Mouse (Mus musculus) neural tube, embryonic 13.5 days (tissue): ENCODE measurements at regions not wholly inside any gene's neighbourhood (a gene's known extent, or its start where the extent isn't known, plus 50 kb on each side); places are given as distances from the start of the nearest gene placed in this dataset.
"Not testable (repeated sequence)": the region's sequence is repeated elsewhere in the genome, so short reads cannot be mapped to it uniquely, and the experiment has no call there.

Experiments used
- ATAC-seq: fragments of 200-750 bp; cut with Nextera tagmentation; 2 replicates; pipeline ENCODE4 v1.8.0; 2017; ENCODE audit warnings: low read depth, mild to moderate bottlenecking, moderate TSS enrichment, moderate library complexity
- H3K27ac ChIP-seq: fragments of 300-500 bp; sonication (generic); replicated peaks from 2 replicates; pipeline ENCODE4 v1.5.1; 2015; ENCODE audit warnings: moderate library complexity, mild to moderate bottlenecking, inconsistent platforms
- H3K27me3 ChIP-seq: fragments of 300-500 bp; sonication (generic); 2 replicates; pipeline ENCODE4 v1.6.1; 2015; ENCODE audit warnings: mild to moderate bottlenecking, inconsistent platforms
- H3K36me3 ChIP-seq: fragments of 300-500 bp; sonication (generic); 2 replicates; pipeline ENCODE4 v1.6.1; 2015; ENCODE audit warnings: mild to moderate bottlenecking, inconsistent platforms
- H3K4me1 ChIP-seq: fragments of 300-500 bp; sonication (generic); replicated peaks from 2 replicates; pipeline ENCODE4 v1.6.1; 2015; ENCODE audit warnings: inconsistent platforms
- H3K4me2 ChIP-seq: fragments of 300-500 bp; sonication (generic); 2 replicates; pipeline ENCODE4 v1.6.1; 2015; ENCODE audit warnings: inconsistent platforms, mild to moderate bottlenecking, moderate library complexity
- H3K4me3 ChIP-seq: fragments of 300-500 bp; sonication (generic); 2 replicates; pipeline ENCODE4 v1.5.1; 2015; ENCODE audit warnings: mild to moderate bottlenecking, inconsistent platforms
- H3K9ac ChIP-seq: fragments of 300-500 bp; sonication (generic); 2 replicates; pipeline ENCODE4 v1.6.1; 2015; ENCODE audit warnings: moderate library complexity, mild to moderate bottlenecking, inconsistent platforms
- H3K9me3 ChIP-seq: fragments of 300-500 bp; sonication (generic); 2 replicates; pipeline ENCODE4 v1.6.1; 2016; ENCODE audit warnings: inconsistent platforms
- WGBS: fragments of 180-500 bp; shearing (Covaris S2); methylation state at CpG from one replicate; pipeline ENCODE4 v1.1.7; 2015; 5-methylcytosine and 5-hydroxymethylcytosine counted together

GRCm38 (mm10) chr6:103809986-103810341, 299.6 kb downstream of the Chl1 start:
- peak overlapping the region; percentile 52 for H3K27ac ChIP-seq
- H3K9ac ChIP-seq = peak overlapping the region; percentile 22; the same call in 1 of the 2 replicates
- peak overlapping the region; percentile 23 for H3K4me3 ChIP-seq
- H3K27me3 ChIP-seq = peaks cover 44% of the 10 kb centered on the region
- no peaks in the 10 kb centered on the region for H3K36me3 ChIP-seq
- H3K4me1 ChIP-seq = peaks cover 19% of the 10 kb centered on the region
- peak; percentile 74 for ATAC-seq
- peak overlapping the region; percentile 54 for H3K4me2 ChIP-seq
- 5% methylated on average over 7 of the region's 7 CpGs for WGBS
- no peaks in the 10 kb centered on the region for H3K9me3 ChIP-seq

GRCm38 (mm10) chr6:103810342-103811001, 300.1 kb downstream of the Chl1 start:
- Histone ChIP-seq H3K9me3 (no peaks in the 10 kb centered on the region), H3K4me1 (peaks cover 19% of the 10 kb centered on the region), H3K4me3 (peak overlapping the region; percentile 23), H3K4me2 (peak overlapping the region; percentile 54), H3K9ac (peak overlapping the region; percentile 22; the same call in 1 of the 2 replicates), H3K36me3 (no peaks in the 10 kb centered on the region), H3K27ac (peak overlapping the region; percentile 52; the same call in 1 of the 2 replicates), H3K27me3 (peaks cover 45% of the 10 kb centered on the region)
- WGBS = 2% methylated on average over 13 of the region's 13 CpGs
- peak; percentile 87 for ATAC-seq

- H3K9ac ChIP-seq, H3K4me3 ChIP-seq: not testable (repeated sequence)
Observed at GRCm38 (mm10) chr6:103816396-103816795, 306.0 kb downstream of the Chl1 start.

DNA sequence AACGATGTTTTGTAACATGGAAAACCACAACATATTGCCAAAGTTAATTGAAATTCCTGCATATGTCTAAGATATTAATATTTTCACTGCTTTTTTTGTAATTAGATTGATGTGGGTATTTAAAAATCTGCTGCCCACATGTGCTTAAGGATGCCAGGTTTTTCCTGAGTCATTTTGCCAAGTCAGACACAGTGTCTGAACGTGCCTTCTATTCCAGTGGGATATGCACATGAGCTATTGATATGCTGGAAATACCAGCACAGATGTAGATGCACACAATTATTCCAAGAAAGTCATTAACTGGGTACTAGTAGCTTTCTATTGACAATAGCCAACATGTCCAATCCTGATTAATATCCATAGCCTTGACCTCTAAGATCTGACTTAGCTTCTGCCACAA, 315.7 kb downstream of the Chl1 start:
- Histone ChIP-seq H3K27me3 (no peaks in the 10 kb centered on the region), H3K27ac (no peak overlapping the region), H3K36me3 (no peaks in the 10 kb centered on the region), H3K4me1 (no peaks in the 10 kb centered on the region), H3K4me3 (no peak overlapping the region), H3K9me3 (no peaks in the 10 kb centered on the region), H3K9ac (no peak overlapping the region), H3K4me2 (no peak overlapping the region)
- no peak for ATAC-seq
- 57% methylated on average over 2 of the region's 2 CpGs for WGBS

More at GRCm38 (mm10) chr6:103816396-103816795, 306.0 kb downstream of the Chl1 start:
- not testable (repeated sequence) for H3K4me1 ChIP-seq, ATAC-seq, H3K36me3 ChIP-seq, H3K9me3 ChIP-seq, H3K4me2 ChIP-seq, H3K27ac ChIP-seq
- peaks cover 25% of the 10 kb centered on the region for H3K27me3 ChIP-seq
- WGBS = 63% methylated on average over 5 of the region's 5 CpGs

DNA sequence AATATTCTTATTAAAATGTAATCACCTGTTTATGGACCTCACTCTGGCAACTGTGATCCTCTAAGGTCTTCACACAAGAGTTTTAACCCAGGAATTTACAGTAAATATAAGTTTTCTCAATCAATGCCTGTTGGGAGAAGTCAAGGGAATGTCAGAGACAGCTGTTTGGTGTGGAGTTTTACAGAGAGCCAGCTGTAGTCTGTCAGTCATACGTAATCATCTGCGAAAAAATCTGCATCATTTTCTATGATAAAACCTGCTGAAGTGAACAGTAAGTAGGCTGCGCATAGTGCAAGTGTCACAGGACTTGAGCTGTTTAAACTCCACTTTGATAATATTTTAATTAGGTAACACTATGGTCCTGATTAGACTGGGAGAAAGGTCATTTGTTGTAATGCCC, 317.2 kb downstream of the Chl1 start:
- Histone ChIP-seq H3K27me3 (no peaks in the 10 kb centered on the region), H3K9ac (no peak overlapping the region), H3K36me3 (no peaks in the 10 kb centered on the region), H3K4me3 (no peak overlapping the region), H3K27ac (no peak overlapping the region), H3K9me3 (no peaks in the 10 kb centered on the region), H3K4me1 (no peaks in the 10 kb centered on the region), H3K4me2 (no peak overlapping the region)
- ATAC-seq = no peak
- 96% methylated on average over 3 of the region's 3 CpGs for WGBS

GRCm38 (mm10) chr6:103828866-103829265, 318.5 kb downstream of the Chl1 start:
- H3K9ac ChIP-seq = no peak overlapping the region
- no peaks in the 10 kb centered on the region for H3K9me3 ChIP-seq
- no peak for ATAC-seq
- H3K27me3 ChIP-seq = no peaks in the 10 kb centered on the region
- no peak overlapping the region for H3K4me2 ChIP-seq
- no peak overlapping the region for H3K27ac ChIP-seq
- no peaks in the 10 kb centered on the region for H3K36me3 ChIP-seq
- H3K4me3 ChIP-seq = no peak overlapping the region
- 86% methylated on average over 1 of the region's 1 CpGs for WGBS
- H3K4me1 ChIP-seq = no peaks in the 10 kb centered on the region

- 80% methylated on average over 4 of the region's 4 CpGs for WGBS
- no peaks in the 10 kb centered on the region for H3K36me3 ChIP-seq
- H3K4me2 ChIP-seq = no peak overlapping the region
- H3K4me3 ChIP-seq = no peak overlapping the region
- H3K4me1 ChIP-seq = no peaks in the 10 kb centered on the region
- no peak overlapping the region for H3K27ac ChIP-seq
- no peaks in the 10 kb centered on the region for H3K27me3 ChIP-seq
- H3K9me3 ChIP-seq = no peaks in the 10 kb centered on the region
- ATAC-seq = no peak
- H3K9ac ChIP-seq = no peak overlapping the region
Observed at GRCm38 (mm10) chr6:103832301-103832700, 321.9 kb downstream of the Chl1 start.

- no peak for ATAC-seq
- no peaks in the 10 kb centered on the region for H3K9me3 ChIP-seq
- H3K27me3 ChIP-seq = no peaks in the 10 kb centered on the region
- no peak overlapping the region for H3K4me3 ChIP-seq
- H3K4me1 ChIP-seq = no peaks in the 10 kb centered on the region
- H3K36me3 ChIP-seq = no peaks in the 10 kb centered on the region
- 85% methylated on average over 9 of the region's 9 CpGs for WGBS
- no peak overlapping the region for H3K9ac ChIP-seq
- no peak overlapping the region for H3K4me2 ChIP-seq
- H3K27ac ChIP-seq = no peak overlapping the region
Observed at GRCm38 (mm10) chr6:103832808-103833207, 322.4 kb downstream of the Chl1 start.

GRCm38 (mm10) chr6:103833501-103834132, 323.2 kb downstream of the Chl1 start:
- H3K9me3 ChIP-seq = no peaks in the 10 kb centered on the region
- peak; percentile 40; the same call in 1 of the 2 replicates for ATAC-seq
- 48% methylated on average over 16 of the region's 16 CpGs for WGBS

GRCm38 (mm10) chr6:103834726-103835229, 324.4 kb downstream of the Chl1 start:
- H3K36me3 ChIP-seq = no peaks in the 10 kb centered on the region
- H3K9ac ChIP-seq = no peak overlapping the region
- H3K4me1 ChIP-seq = no peaks in the 10 kb centered on the region
- H3K4me3 ChIP-seq = no peak overlapping the region
- H3K27ac ChIP-seq = no peak overlapping the region
- H3K4me2 ChIP-seq = no peak overlapping the region
- ATAC-seq = no peak
- 82% methylated on average over 8 of the region's 8 CpGs for WGBS
- H3K9me3 ChIP-seq = no peaks in the 10 kb centered on the region
- no peaks in the 10 kb centered on the region for H3K27me3 ChIP-seq

More at GRCm38 (mm10) chr6:103833501-103834132, 323.2 kb downstream of the Chl1 start:
- Histone ChIP-seq H3K4me2 (no peak overlapping the region), H3K9ac (no peak overlapping the region), H3K4me3 (no peak overlapping the region), H3K27ac (no peak overlapping the region), H3K4me1 (no peaks in the 10 kb centered on the region), H3K27me3 (no peaks in the 10 kb centered on the region), H3K36me3 (no peaks in the 10 kb centered on the region)

DNA sequence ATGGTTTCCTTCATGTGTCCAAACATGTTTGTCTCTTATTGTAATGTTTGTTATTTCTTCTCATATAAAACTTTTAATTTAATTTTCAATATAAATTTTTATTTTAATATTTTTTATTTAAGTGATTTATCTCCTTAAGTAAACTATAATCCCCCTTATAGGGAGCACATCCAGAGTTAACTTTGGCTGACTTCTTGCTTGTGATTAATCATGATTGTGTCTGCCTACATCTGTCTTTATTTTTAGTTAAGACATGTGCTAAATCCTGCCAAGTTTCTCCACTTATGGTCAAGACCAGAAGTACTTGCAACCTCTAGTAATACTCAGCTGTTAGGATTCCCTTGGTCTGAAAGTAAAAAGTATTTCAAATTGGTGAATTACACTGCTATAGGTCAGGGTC, 349.4 kb downstream of the Chl1 start:
- no peak for ATAC-seq
- no peak overlapping the region for H3K27ac ChIP-seq
- no peak overlapping the region for H3K4me2 ChIP-seq
- no peaks in the 10 kb centered on the region for H3K4me1 ChIP-seq
- no peak overlapping the region for H3K4me3 ChIP-seq
- no peak overlapping the region for H3K9ac ChIP-seq
- H3K27me3 ChIP-seq = no peaks in the 10 kb centered on the region
- H3K9me3 ChIP-seq = no peaks in the 10 kb centered on the region
- H3K36me3 ChIP-seq = no peaks in the 10 kb centered on the region

- no peak for ATAC-seq
- Histone ChIP-seq H3K9me3 (no peaks in the 10 kb centered on the region), H3K9ac (no peak overlapping the region), H3K4me1 (no peaks in the 10 kb centered on the region), H3K4me3 (no peak overlapping the region), H3K27ac (no peak overlapping the region), H3K27me3 (no peaks in the 10 kb centered on the region), H3K4me2 (no peak overlapping the region), H3K36me3 (no peaks in the 10 kb centered on the region)
- 69% methylated on average over 3 of the region's 3 CpGs for WGBS
Observed at GRCm38 (mm10) chr6:103893455-103893854, 383.1 kb downstream of the Chl1 start.
